Mouse (Mus musculus): ENCODE data around the gene Syvn1.

DNA sequence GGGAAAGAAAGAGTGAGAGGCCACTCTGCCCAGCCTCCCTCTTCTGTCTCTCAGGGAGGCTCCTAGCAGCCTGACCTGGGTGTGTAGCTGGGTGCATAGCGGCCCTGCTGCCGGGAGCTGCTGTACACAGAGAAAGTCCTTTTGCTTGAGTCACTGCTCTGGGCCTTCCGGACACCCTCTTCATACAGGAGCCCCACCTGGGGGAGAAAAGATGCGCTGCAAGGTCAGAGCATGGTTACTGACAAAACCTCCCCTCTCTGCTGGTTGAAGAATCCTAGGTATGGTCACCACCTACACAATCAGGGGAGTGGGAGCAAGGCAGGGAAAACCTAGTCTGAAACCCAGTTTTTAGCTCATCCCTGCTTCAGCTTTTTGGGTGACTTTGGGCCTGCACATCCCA, 22.6 kb downstream of the Syvn1 start:
- TF ChIP-seq GATA1 (IDR thresholded peaks at IDR 0.05; ENCODE audit: low read depth, low read length) (no peak), BHLHE40 (IDR thresholded peaks at IDR 0.05; ENCODE audit: borderline replicate concordance, low read depth, low read length) (no peak), CTCF (IDR thresholded peaks at IDR 0.05 in 2 of 3, conservative IDR thresholded peaks at IDR 0.05 in 1 of 3; ENCODE audit: control insufficient read depth in 1 of 3, insufficient read depth in 1 of 3, low read depth in 2 of 3, low read length in 3 of 3, poor library complexity in 1 of 3, severe bottlenecking in 1 of 3) (no peak), HCFC1 (IDR thresholded peaks at IDR 0.05; ENCODE audit: low read depth, low read length) (no peak), MEF2A (IDR thresholded peaks at IDR 0.05; ENCODE audit: extremely low read depth, insufficient replicate concordance, low read depth, low read length, poor library complexity, severe bottlenecking) (no peak), EP300 (IDR thresholded peaks at IDR 0.05; ENCODE audit: low read depth in 1 of 2, low read length in 2 of 2) (no peak), CHD1 (IDR thresholded peaks at IDR 0.05; ENCODE audit: low read depth, low read length) (no peak), SMC3 (IDR thresholded peaks at IDR 0.05; ENCODE audit: low read depth, low read length) (no peak; the same call in 1 of the 2 replicates), SIN3A (IDR thresholded peaks at IDR 0.05; ENCODE audit: low read length) (no peak), POLR2AphosphoS5 (IDR thresholded peaks at IDR 0.05; ENCODE audit: borderline replicate concordance, low read depth, low read length) (no peak), E2F4 (IDR thresholded peaks at IDR 0.05; ENCODE audit: borderline replicate concordance, low read depth, low read length) (no peak), MYB (IDR thresholded peaks at IDR 0.05; ENCODE audit: low read depth, low read length) (no peak), MYC (IDR thresholded peaks at IDR 0.05; ENCODE audit: low read depth, low read length) (no peak)
